Mouse (Mus musculus): Measurements from ENCODE around the gene Muc5ac. TPM values are rescaled to one million over a fixed set of nuclear protein-coding genes. Genes with fewer than 3 reads are reported as not detected.

Gene Muc5ac
- total RNA-seq, 2 experiments from 2014 or later, result not detected

DNA sequence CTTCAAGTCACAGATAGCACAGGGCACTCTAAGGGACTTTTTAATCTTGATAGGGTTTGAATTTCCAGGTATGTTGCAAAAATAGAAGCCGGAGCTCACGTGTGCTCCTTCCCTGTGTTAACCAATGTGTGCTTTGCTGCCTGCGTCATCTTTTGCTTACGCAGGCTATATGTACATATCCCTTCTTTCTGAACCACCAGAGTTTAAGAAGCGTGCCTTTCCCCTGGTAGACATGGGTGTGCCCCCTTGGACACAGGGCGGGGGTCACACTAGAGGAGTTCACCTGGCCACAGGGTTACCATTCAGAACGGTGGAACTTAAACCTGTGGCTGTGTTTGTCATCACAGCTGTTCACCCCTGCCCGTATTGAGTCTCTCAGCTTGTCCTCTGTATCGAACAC is 35.6 kb downstream of the Muc5ac start:
- no peak for DNase-seq (ENCODE audit: low spot score in 2 of 2)

DNA sequence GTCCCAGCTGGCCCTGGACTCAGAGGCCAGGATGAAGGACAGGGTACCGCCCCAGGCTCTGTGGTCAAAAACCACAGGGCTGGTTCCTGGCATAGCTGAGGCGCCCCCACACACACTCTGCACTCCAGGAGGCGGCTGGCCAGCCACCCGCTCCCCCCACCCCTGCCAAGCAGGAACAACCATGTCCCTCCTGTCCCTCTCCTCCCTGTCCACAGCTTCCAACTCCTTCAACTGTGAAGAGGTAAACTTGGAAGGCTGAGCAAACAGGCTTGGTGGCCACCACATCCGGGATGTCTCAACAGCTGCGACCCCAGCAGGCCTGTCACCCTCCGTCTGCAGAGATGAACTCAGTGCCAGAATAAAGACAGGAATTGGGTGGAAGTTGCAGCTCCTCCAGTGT is 47.2 kb downstream of the Muc5ac start:
- DNase-seq (ENCODE audit: low spot score in 2 of 2), result no peak

DNA sequence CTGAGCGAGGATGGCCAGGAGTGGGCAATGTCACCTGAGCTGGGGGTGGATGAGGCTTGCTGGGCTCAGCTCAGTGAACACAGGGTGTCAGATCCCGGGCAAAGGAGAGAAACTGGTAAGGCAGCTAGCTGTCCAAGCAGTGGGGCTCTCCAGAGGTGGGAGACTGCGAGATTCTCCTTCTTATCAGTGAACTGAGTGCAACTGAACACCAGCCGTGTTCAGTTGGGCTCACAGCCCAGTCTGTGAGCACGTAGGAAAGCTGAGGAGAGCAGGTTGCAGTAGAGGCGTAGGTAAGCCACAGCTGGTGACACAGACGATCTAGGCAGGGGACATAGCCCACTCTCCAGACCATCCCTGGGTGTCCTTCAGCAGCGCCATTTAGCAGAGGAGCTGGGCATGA is 47.7 kb downstream of the Muc5ac start:
- no peak for DNase-seq (ENCODE audit: low spot score in 2 of 2)

DNA sequence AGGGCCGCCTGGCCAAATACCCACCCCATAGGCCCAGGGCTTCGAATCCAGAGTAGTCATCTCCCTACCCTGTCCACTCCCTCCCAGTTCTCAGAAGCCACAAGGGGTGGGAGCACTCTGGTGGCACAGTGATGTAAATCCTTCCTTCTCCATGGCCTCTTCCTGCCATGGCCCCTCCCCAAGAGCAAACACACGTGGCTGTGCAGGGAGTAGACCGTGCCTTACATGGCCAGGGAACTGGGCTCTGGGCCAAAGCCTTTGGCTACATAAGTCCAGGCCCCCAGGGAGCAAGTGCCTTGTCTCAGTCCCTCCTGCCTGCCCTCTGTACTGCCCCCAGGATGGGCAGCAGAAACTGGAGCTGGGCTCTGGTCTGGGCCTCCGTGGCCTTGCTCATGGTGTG is 50.0 kb downstream of the Muc5ac start, which contains the start of gene Muc5b:
Gene Muc5b (plus strand): TSS at position 292 of the 400 bp plus-strand sequence.
- no peak for DNase-seq (ENCODE audit: low spot score in 2 of 2)

DNA sequence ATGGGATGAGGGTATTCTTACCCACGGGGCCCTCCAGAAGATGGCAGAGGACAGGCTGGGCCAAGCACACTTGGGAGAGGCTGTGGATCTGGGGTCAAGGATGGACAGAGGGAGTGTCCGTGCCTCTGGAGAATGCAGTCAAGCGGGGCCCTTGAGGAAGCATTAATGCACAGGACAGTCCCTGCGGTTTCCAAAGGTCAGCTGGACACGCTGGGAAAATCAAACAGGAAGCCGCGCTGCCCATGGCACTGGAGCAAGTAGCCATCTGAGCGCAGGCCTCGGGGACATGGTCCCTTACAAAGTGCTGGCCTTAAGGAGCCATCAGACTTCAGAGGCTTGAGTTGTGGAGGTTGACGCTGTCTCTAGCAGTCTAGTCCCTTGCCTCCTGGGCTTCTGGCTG is 51.6 kb downstream of the Muc5ac start:
- no peak for DNase-seq (ENCODE audit: low spot score in 2 of 2)

DNA sequence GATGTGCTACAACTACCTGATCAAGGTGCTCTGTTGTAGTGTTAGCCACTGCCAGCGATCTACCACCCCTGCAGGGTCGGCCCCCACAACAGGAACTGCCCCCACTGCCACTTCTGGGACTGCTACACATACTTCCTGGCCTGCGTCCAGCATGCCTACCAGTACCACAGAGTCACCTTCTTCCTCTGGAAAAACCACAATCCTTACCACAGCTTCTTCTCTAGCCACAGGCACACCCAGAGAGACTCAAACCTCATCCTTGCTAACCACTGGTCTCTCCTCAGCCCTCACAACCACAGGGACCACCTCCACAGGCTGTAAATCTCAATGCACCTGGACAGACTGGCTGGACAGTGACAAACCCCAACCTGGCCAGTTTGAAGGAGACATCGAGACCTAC is 72.3 kb downstream of the Muc5ac start:
- no peak for DNase-seq (ENCODE audit: low spot score in 2 of 2)

Other genes with a start within 250 kb of the Muc5ac start
- gene Chid1, start 249.1 kb upstream of the Muc5ac start, total RNA-seq (2021), result 10 to 100 TPM; 79.9 to 86.7 TPM
- gene Ap2a2, start 226.8 kb upstream of the Muc5ac start, total RNA-seq (2021), result 100 to 1,000 TPM; 279 to 285 TPM
- not detected for gene Muc6, start 133.7 kb upstream of the Muc5ac start, total RNA-seq (2021)
- gene Muc2, start 98.6 kb upstream of the Muc5ac start, total RNA-seq (2021), result 1 to 10 TPM in 1 of 2 experiments, under 1 TPM in 1; 0.83 to 1.2 TPM
- not detected for gene Muc5b, start 50.1 kb downstream of the Muc5ac start, total RNA-seq (2021)
- gene Tollip, start 129.5 kb downstream of the Muc5ac start, total RNA-seq (2021), result 100 to 1,000 TPM; 135 to 142 TPM
- gene Brsk2, start 160.8 kb downstream of the Muc5ac start, total RNA-seq (2021), result 100 to 1,000 TPM; 174 to 177 TPM